ENCODE assay signal across 13 mouse cellular contexts in the genomic region with DNA sequence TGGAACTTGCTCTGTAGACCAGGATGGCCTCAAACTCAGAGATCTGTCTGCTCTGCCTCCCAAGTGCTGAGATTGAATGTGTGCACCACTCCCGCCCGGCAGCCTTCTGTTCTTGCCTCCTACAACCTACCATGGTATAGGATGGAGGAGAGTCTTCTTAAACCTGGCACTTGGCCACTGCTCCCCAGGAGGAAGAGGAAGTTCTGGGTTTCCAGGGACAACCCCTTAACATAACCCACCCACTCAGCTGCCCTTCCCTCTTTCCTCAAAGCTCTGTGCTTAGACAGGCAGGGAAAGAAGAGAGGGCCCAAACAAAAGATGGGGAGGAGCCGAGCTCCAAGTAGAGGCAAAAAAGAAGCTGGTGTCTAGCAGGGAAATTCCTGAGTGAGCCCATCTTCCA. TPM values are rescaled to one million over a fixed set of nuclear protein-coding genes. Genes with fewer than 3 reads are reported as not detected.
DNase-seq lines count a peak whose midpoint lies in the region; ATAC-seq and TF ChIP-seq lines count a peak whose summit lies in the region.
"Had no signal": no experiment of that assay in that cellular context is flagged by ENCODE, and none has a peak within 500 bp of the region (broad histone marks: within the 10 kb centered on the region; RNA-seq: fewer than 3 reads in every experiment).

No protein-coding gene starts in this region.

- H3K4me3 ChIP-seq in MEL (ENCODE audit: control insufficient read depth in 1 of 2, insufficient read depth in 1 of 2, low read depth in 2 of 2, low read length in 2 of 2): no peak overlapping the region
- no peak overlapping the region for H3K4me3 ChIP-seq in liver, embryonic 12.5 days

- TF ChIP-seq EP300 in MEL (IDR thresholded peaks at IDR 0.05; ENCODE audit: low read depth in 1 of 2, low read length in 2 of 2): no peak

- no peak for ATAC-seq in liver, embryonic 12.5 days

- H3K4me2 ChIP-seq in liver, embryonic 12.5 days: peak overlapping the region; percentile 84

- no peak for TF ChIP-seq POLR2A in MEL (IDR thresholded peaks at IDR 0.05; ENCODE audit: control insufficient read depth in 1 of 2, insufficient read depth in 1 of 2, low read depth in 1 of 2, low read length in 2 of 2, poor library complexity in 1 of 2)

- H3K79me2 ChIP-seq in MEL (ENCODE audit: control insufficient read depth, insufficient read depth, low read length, poor library complexity): peaks cover 17% of the 10 kb centered on the region

- peaks cover 5 to 34% of the 10 kb centered on the region in 2 experiments; a peak in 3 of 4 replicates for H3K36me3 ChIP-seq in MEL (ENCODE audit: control insufficient read depth in 1 of 2, insufficient read depth in 2 of 2, low read length in 2 of 2)
- peaks cover 22% of the 10 kb centered on the region for H3K36me3 ChIP-seq in liver, embryonic 12.5 days
- H3K36me3 ChIP-seq: heart, embryonic 12.5 days had no signal

- no peak overlapping the region; the same call in 1 of the 2 replicates for H3K9ac ChIP-seq in MEL (ENCODE audit: control insufficient read depth, low read depth, low read length, poor library complexity, severe bottlenecking)
- peak overlapping the region; percentile 92 for H3K9ac ChIP-seq in liver, embryonic 12.5 days
- H3K9ac ChIP-seq: heart, embryonic 12.5 days had no signal

- H3K27ac ChIP-seq in MEL (ENCODE audit: control insufficient read depth, low read depth, low read length): peak overlapping the region; percentile 68
- peak overlapping the region; percentile 99 for H3K27ac ChIP-seq in liver, embryonic 12.5 days

- H3K9me3 ChIP-seq in MEL (replicated peaks; ENCODE audit: insufficient read depth, low read length): no peaks in the 10 kb centered on the region
- H3K9me3 ChIP-seq in liver, embryonic 12.5 days (replicated peaks): no peaks in the 10 kb centered on the region

- TF ChIP-seq CTCF in MEL (IDR thresholded peaks at IDR 0.05 in 2 of 3, conservative IDR thresholded peaks at IDR 0.05 in 1 of 3; ENCODE audit: control insufficient read depth in 1 of 3, insufficient read depth in 1 of 3, low read depth in 2 of 3, low read length in 3 of 3, poor library complexity in 1 of 3, severe bottlenecking in 1 of 3): no peak

- no peak for TF ChIP-seq RAD21 in MEL (IDR thresholded peaks at IDR 0.05; ENCODE audit: low read depth, low read length)

- peaks cover 24 to 45% of the 10 kb centered on the region in 2 experiments for H3K4me1 ChIP-seq in MEL (ENCODE audit: control insufficient read depth in 1 of 2, insufficient read depth in 2 of 2, low read length in 2 of 2)
- H3K4me1 ChIP-seq in liver, embryonic 12.5 days: peaks cover 90% of the 10 kb centered on the region

- WGBS in liver, embryonic 12.5 days (ENCODE audit: insufficient replicate concordance): 70% methylated on average over 3 of the region's 3 CpGs

- H3K27me3 ChIP-seq in MEL (ENCODE audit: control insufficient read depth in 1 of 2, insufficient read depth in 2 of 2, low read length in 2 of 2): no peaks in the 10 kb centered on the region
- H3K27me3 ChIP-seq in liver, embryonic 12.5 days (replicated peaks): peaks cover 40% of the 10 kb centered on the region

- peak; percentile 52 to 60 for DNase-seq in frontal cortex, postnatal 36 days (ENCODE audit: low spot score in 2 of 2)
- no peak for DNase-seq in frontal cortex, postnatal 10 days (ENCODE audit: low spot score in 2 of 2)
- peak; percentile 44 for DNase-seq in kidney, postnatal 10 days
- no peak for DNase-seq in kidney, postnatal 25 days
- peak; percentile 77 for DNase-seq in MEL (ENCODE audit: low read depth, low spot score)
- DNase-seq in urinary bladder, adult 2 months (ENCODE audit: low spot score): no peak
- no peak for DNase-seq in cerebellum, postnatal 4 days (ENCODE audit: low spot score in 2 of 2)

TF ChIP-seq in MEL, 35 proteins besides CTCF, POLR2A, EP300 and RAD21:
- TF ChIP-seq UBTF (IDR thresholded peaks at IDR 0.05; ENCODE audit: borderline replicate concordance, insufficient read depth, low read depth, low read length): no peak
- TF ChIP-seq RCOR1 (IDR thresholded peaks at IDR 0.05; ENCODE audit: low read depth, low read length): peak; percentile 50; the same call in 1 of the 2 replicates

RNA-seq across cellular contexts. Expression of gene Tnfaip2, which starts 0.7 kb away (rescaled TPM):
- total RNA-seq in MEL (2012; rRNA removed): 62.5 and 77.2 TPM in 2 replicates
- polyA plus RNA-seq in MEL (2012; ENCODE audit: insufficient read depth in 1 of 2, insufficient read length in 2 of 2, low read depth in 1 of 2, low replicate concordance in 2 of 2, missing spikeins in 1 of 2): 10 to 100 TPM; 51.4 to 66.8 TPM
- 88.6 and 94.9 TPM in 2 replicates for polyA plus RNA-seq in liver, embryonic 12.5 days (2016; fragmentation: Nextera tagmentation; extraction: Ambion mirVana)
- polyA plus RNA-seq in urinary bladder, adult 2 months (2012; rRNA removed): 106 and 156 TPM in 2 replicates

RNA-seq across cellular contexts. Expression of gene Exoc3l4, which starts 24.7 kb away (rescaled TPM):
- total RNA-seq in MEL (2012; rRNA removed): 0.04 TPM in 1 of 2 replicates, not detected in the other
- polyA plus RNA-seq in MEL (2012; ENCODE audit: insufficient read depth in 1 of 2, insufficient read length in 2 of 2, low read depth in 1 of 2, low replicate concordance in 2 of 2, missing spikeins in 1 of 2): under 1 TPM in 1 of 2 experiments, not detected in 1; 0.17 TPM
- polyA plus RNA-seq in liver, embryonic 12.5 days (2016; fragmentation: Nextera tagmentation; extraction: Ambion mirVana): 15.5 and 18.2 TPM in 2 replicates
- polyA plus RNA-seq in urinary bladder, adult 2 months (2012; rRNA removed): 7.8 and 8.4 TPM in 2 replicates
- total RNA-seq: megakaryocyte-erythroid progenitor cell, adult 5-6 weeks had no signal
- polyA plus RNA-seq: G1E had no signal

RNA-seq across cellular contexts. Expression of gene Lbhd2, which starts 34.9 kb away (rescaled TPM):
- not detected in 2 replicates for total RNA-seq in MEL (2012; rRNA removed)
- not detected for polyA plus RNA-seq in MEL (2012; ENCODE audit: insufficient read depth in 1 of 2, insufficient read length in 2 of 2, low read depth in 1 of 2, low replicate concordance in 2 of 2, missing spikeins in 1 of 2)
- 0.28 TPM in 1 of 2 replicates, not detected in the other for polyA plus RNA-seq in liver, embryonic 12.5 days (2016; fragmentation: Nextera tagmentation; extraction: Ambion mirVana)
- polyA plus RNA-seq in urinary bladder, adult 2 months (2012; rRNA removed): 0.10 TPM in 1 of 2 replicates, not detected in the other
- total RNA-seq: adrenal gland, adult 18-20 months; G1E; megakaryocyte-erythroid progenitor cell, adult 5-6 weeks had no signal
- polyA plus RNA-seq: G1E; heart, embryonic 12.5 days; neural tube, embryonic 11.5 days had no signal

RNA-seq across cellular contexts. Expression of gene Gm266, which starts 44.1 kb away (rescaled TPM):
- total RNA-seq in MEL (2012; rRNA removed): not detected in 2 replicates
- polyA plus RNA-seq in MEL (2012; ENCODE audit: insufficient read depth in 1 of 2, insufficient read length in 2 of 2, low read depth in 1 of 2, low replicate concordance in 2 of 2, missing spikeins in 1 of 2): not detected
- 1.8 and 2.4 TPM in 2 replicates for polyA plus RNA-seq in liver, embryonic 12.5 days (2016; fragmentation: Nextera tagmentation; extraction: Ambion mirVana)
- 5.9 and 6.7 TPM in 2 replicates for polyA plus RNA-seq in urinary bladder, adult 2 months (2012; rRNA removed)
- total RNA-seq: adrenal gland, adult 18-20 months; megakaryocyte-erythroid progenitor cell, adult 5-6 weeks had no signal
- polyA plus RNA-seq: G1E had no signal

Comparison
In these comparisons a context has a peak if more than half of its experiments do, and no peak if none do; other contexts are left out.
1. DNase-seq: peak in frontal cortex, postnatal 36 days (2 of 2), kidney, postnatal 10 days (single experiment) and MEL (single experiment); none in frontal cortex, postnatal 10 days (0 of 2), kidney, postnatal 25 days (0 of 2), urinary bladder, adult 2 months (single experiment) and cerebellum, postnatal 4 days (0 of 2).